Mouse (Mus musculus) neural tube, embryonic 11.5 days (tissue): ENCODE results near the gene Als2. TPM values are rescaled to one million over a fixed set of nuclear protein-coding genes. Genes with fewer than 3 reads are reported as not detected.

Source experiments
- ATAC-seq: fragments of 200-750 bp; cut with Nextera tagmentation; 2 replicates; pipeline ENCODE4 v1.8.0; 2017; ENCODE audit warnings: moderate number of reproducible peaks, mild to moderate bottlenecking, moderate TSS enrichment, moderate library complexity; ENCODE audit not compliant: insufficient read depth, low FRiP score, low TSS enrichment
- DNase-seq: peaks from one replicate; pipeline ENCODE4 v3.0.0-alpha.2; 2015; ENCODE audit warnings: low spot score
- H3K27ac ChIP-seq: fragments of 300-500 bp; sonication (generic); 2 replicates; pipeline ENCODE4 v1.5.1; 2014; ENCODE audit warnings: low read depth, mild to moderate bottlenecking, low read length
- H3K27me3 ChIP-seq: fragments of 300-500 bp; sonication (generic); 2 replicates; pipeline ENCODE4 v1.6.1; 2014; ENCODE audit warnings: mild to moderate bottlenecking, low read length, mixed read lengths; ENCODE audit not compliant: control insufficient read depth, insufficient read depth
- H3K36me3 ChIP-seq: fragments of 300-500 bp; sonication (generic); 2 replicates; pipeline ENCODE4 v1.6.1; 2014; ENCODE audit warnings: mild to moderate bottlenecking, low read length, moderate library complexity, mixed read lengths; ENCODE audit not compliant: control insufficient read depth, insufficient read depth
- H3K4me1 ChIP-seq: fragments of 300-500 bp; sonication (generic); 2 replicates; pipeline ENCODE4 v1.6.1; 2014; ENCODE audit warnings: low read length, mixed read lengths; ENCODE audit not compliant: control insufficient read depth, insufficient read depth
- H3K4me2 ChIP-seq: fragments of 300-500 bp; sonication (generic); 2 replicates; pipeline ENCODE4 v1.6.1; 2014; ENCODE audit warnings: low read depth, mild to moderate bottlenecking, moderate library complexity
- H3K4me3 ChIP-seq: fragments of 300-500 bp; sonication (generic); 2 replicates; pipeline ENCODE4 v1.5.1; 2014; ENCODE audit warnings: low read depth, low read length
- H3K9ac ChIP-seq: fragments of 300-500 bp; sonication (generic); 2 replicates; pipeline ENCODE4 v1.6.1; 2014; ENCODE audit warnings: mild to moderate bottlenecking, low read length
- H3K9me3 ChIP-seq: fragments of 300-500 bp; sonication (generic); 2 replicates; pipeline ENCODE4 v1.6.1; 2016; ENCODE audit warnings: low read length; ENCODE audit not compliant: control insufficient read depth
- WGBS: fragments of 180-500 bp; shearing (Covaris S2); extraction: QIAGEN DNeasy Blood & Tissue Kit; methylation state at CpG from one replicate; pipeline ENCODE4 v1.1.7; 2014; 5-methylcytosine and 5-hydroxymethylcytosine counted together
- polyA plus RNA-seq: library from polyadenylated mRNA; unstranded; fragments of >200 nt; fragmentation: Nextera tagmentation; extraction: Ambion mirVana; gene quantifications from 2 replicates; pipeline ENCODE4 v1.2.1, GENCODE M21; 2014

Als2 gene
- polyA plus RNA-seq, 1 experiment from 2014 or later: 19.0 TPM

- Histone ChIP-seq H3K9me3 (no peaks in the 10 kb centered on the region), H3K36me3 (no peaks in the 10 kb centered on the region), H3K4me3 (no peak within 1 kb of the TSS), H3K27me3 (no peaks in the 10 kb centered on the region), H3K4me2 (no peak within 1 kb of the TSS), H3K27ac (no peak within 1 kb of the TSS), H3K9ac (no peak within 1 kb of the TSS), H3K4me1 (peaks cover 9% of the 10 kb centered on the region)
- DNase-seq: peak; percentile 27
- no peak for ATAC-seq
- 13% methylated on average over 13 of the region's 13 CpGs for WGBS
Observed at GRCm38 (mm10) chr1:59256751-59257231, 19.8 kb upstream of the Als2 start, which contains the start of gene Cdk15. Gene Cdk15, plus strand, starts transcription at chr1:59256906.

- no peak for DNase-seq
- H3K27me3 ChIP-seq: no peaks in the 10 kb centered on the region
- H3K27ac ChIP-seq: no peak overlapping the region
- H3K36me3 ChIP-seq: no peaks in the 10 kb centered on the region
- H3K4me3 ChIP-seq: no peak overlapping the region
- H3K4me1 ChIP-seq: peaks cover 9% of the 10 kb centered on the region
- 2% methylated on average over 14 of the region's 18 CpGs for WGBS
- H3K4me2 ChIP-seq: peak overlapping the region; percentile 37
- no peak overlapping the region for H3K9ac ChIP-seq
- ATAC-seq: no peak
- H3K9me3 ChIP-seq: no peaks in the 10 kb centered on the region
Observed at GRCm38 (mm10) chr1:59253301-59253909, 16.4 kb upstream of the Als2 start.

GRCm38 (mm10) chr1:59252762-59253161 is 15.7 kb upstream of the Als2 start:
- Histone ChIP-seq H3K9ac (no peak overlapping the region), H3K4me3 (no peak overlapping the region), H3K4me2 (peak overlapping the region; percentile 37), H3K36me3 (no peaks in the 10 kb centered on the region), H3K4me1 (peaks cover 6% of the 10 kb centered on the region), H3K27me3 (no peaks in the 10 kb centered on the region), H3K9me3 (no peaks in the 10 kb centered on the region), H3K27ac (no peak overlapping the region)
- WGBS: 17% methylated on average over 5 of the region's 7 CpGs
- DNase-seq (no peak), ATAC-seq (no peak)

GRCm38 (mm10) chr1:59247602-59248001 is 10.6 kb upstream of the Als2 start:
- Histone ChIP-seq H3K9me3 (no peaks in the 10 kb centered on the region), H3K4me1 (no peaks in the 10 kb centered on the region), H3K4me2 (no peak overlapping the region), H3K27me3 (no peaks in the 10 kb centered on the region), H3K4me3 (no peak overlapping the region), H3K9ac (no peak overlapping the region; the same call in 1 of the 2 replicates), H3K36me3 (no peaks in the 10 kb centered on the region), H3K27ac (no peak overlapping the region)
- DNase-seq (peak; percentile 75), ATAC-seq (peak; percentile 48; the same call in 1 of the 2 replicates)
- 3% methylated on average over 9 of the region's 9 CpGs for WGBS

GRCm38 (mm10) chr1:59243770-59244169 is 6.7 kb upstream of the Als2 start:
- H3K4me2 ChIP-seq: no peak overlapping the region
- no peaks in the 10 kb centered on the region for H3K36me3 ChIP-seq
- 62% methylated on average over 2 of the region's 2 CpGs for WGBS
- DNase-seq (no peak), ATAC-seq (no peak)
- H3K9me3 ChIP-seq: no peaks in the 10 kb centered on the region
- H3K9ac ChIP-seq: no peak overlapping the region
- no peaks in the 10 kb centered on the region for H3K27me3 ChIP-seq
- no peaks in the 10 kb centered on the region for H3K4me1 ChIP-seq
- no peak overlapping the region for H3K4me3 ChIP-seq
- H3K27ac ChIP-seq: no peak overlapping the region

GRCm38 (mm10) chr1:59237614-59238211 is 682 bp upstream of the Als2 start:
- H3K27ac ChIP-seq: no peak overlapping the region
- WGBS: under 1% methylated on average over 19 of the region's 19 CpGs

GRCm38 (mm10) chr1:59229187-59229586 is 7.8 kb downstream of the Als2 start:
- H3K36me3 ChIP-seq: no peaks in the 10 kb centered on the region
- DNase-seq (no peak), ATAC-seq (no peak)
- 20% methylated on average over 4 of the region's 4 CpGs for WGBS
- H3K4me2 ChIP-seq: no peak overlapping the region
- no peak overlapping the region for H3K27ac ChIP-seq
- no peak overlapping the region for H3K9ac ChIP-seq
- no peaks in the 10 kb centered on the region for H3K27me3 ChIP-seq
- H3K4me3 ChIP-seq: no peak overlapping the region
- H3K4me1 ChIP-seq: no peaks in the 10 kb centered on the region
- H3K9me3 ChIP-seq: no peaks in the 10 kb centered on the region

More at GRCm38 (mm10) chr1:59237614-59238211, 682 bp upstream of the Als2 start:
- H3K4me2 ChIP-seq: peak overlapping the region; percentile 46
- H3K36me3 ChIP-seq: no peaks in the 10 kb centered on the region
- H3K27me3 ChIP-seq: no peaks in the 10 kb centered on the region
- peak overlapping the region; percentile 82 for H3K4me3 ChIP-seq
- no peaks in the 10 kb centered on the region for H3K4me1 ChIP-seq
- ATAC-seq: peak; percentile 43
- peak; percentile 73 for DNase-seq
- H3K9ac ChIP-seq: no peak overlapping the region
- no peaks in the 10 kb centered on the region for H3K9me3 ChIP-seq

- no peak for DNase-seq
- H3K9me3 ChIP-seq: no peaks in the 10 kb centered on the region
- 88% methylated on average over 7 of the region's 7 CpGs for whole genome bisulfite sequencing
Observed at GRCm38 (mm10) chr1:59228552-59228951, 8.5 kb downstream of the Als2 start.

More at GRCm38 (mm10) chr1:59228552-59228951, 8.5 kb downstream of the Als2 start:
- H3K27ac ChIP-seq: no peak overlapping the region
- no peak for ATAC-seq
- no peaks in the 10 kb centered on the region for H3K4me1 ChIP-seq
- no peaks in the 10 kb centered on the region for H3K36me3 ChIP-seq
- no peak overlapping the region for H3K4me3 ChIP-seq
- H3K4me2 ChIP-seq: no peak overlapping the region
- H3K9ac ChIP-seq: no peak overlapping the region
- no peaks in the 10 kb centered on the region for H3K27me3 ChIP-seq
